Comparison of ENCODE assay signal across 8 mouse cellular contexts in the genomic region with DNA sequence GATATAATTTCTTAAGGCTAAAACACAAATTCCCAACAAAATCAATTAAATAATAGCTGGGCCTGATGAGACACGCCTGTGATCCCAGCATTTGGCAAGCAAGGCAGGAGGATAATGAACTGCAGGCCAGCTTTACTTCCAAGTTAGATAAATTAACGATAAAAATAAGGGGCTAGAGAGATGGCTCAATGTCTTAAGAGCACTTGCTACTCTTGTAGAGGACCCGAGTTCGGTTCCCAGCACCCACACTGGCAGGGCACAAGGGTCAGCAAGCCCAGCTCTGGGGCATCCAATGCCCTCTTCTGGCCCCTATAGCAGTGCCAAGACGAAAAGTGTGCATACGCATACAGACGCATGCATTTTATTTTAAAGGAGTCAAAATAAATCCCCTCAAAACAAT. TPM values are rescaled to one million over a fixed set of nuclear protein-coding genes. Genes with fewer than 3 reads are reported as not detected.
A peak's percentile ranks its signal among the peaks of the same experiment; 100 is the strongest.
DNase-seq lines count a peak whose midpoint lies in the region; ATAC-seq and TF ChIP-seq lines count a peak whose summit lies in the region.

No protein-coding gene starts in this region.

- intact Hi-C loops in heart, postnatal 14 days (cut with DNase I) = loop anchor here (2.0 to 10.0 kb wide), 3 partner anchors 79 to 157 kb away; a partner anchor contains a TSS

- peak overlapping the region; percentile 94 for H3K4me3 ChIP-seq in heart, embryonic 11.5 days (ENCODE audit: low read depth, low read length)
- H3K4me3 ChIP-seq in CH12.LX (replicated peaks in 1 of 3; ENCODE audit: low read depth in 2 of 3, low read length in 2 of 3, poor library complexity in 1 of 3) = peak overlapping the region; percentile 46 to 75 (median 71)
- H3K4me3 ChIP-seq in cortical plate, adult 2 months (ENCODE audit: insufficient read depth, low read length) = peak overlapping the region; percentile 66
- H3K4me3 ChIP-seq in intestine, postnatal 0 days (ENCODE audit: low read depth, low read length) = peak overlapping the region; percentile 92
- peak overlapping the region; percentile 91 for H3K4me3 ChIP-seq in stomach, embryonic 14.5 days (ENCODE audit: low read depth, low read length)

- no peak for TF ChIP-seq RAD21 in CH12.LX (IDR thresholded peaks at IDR 0.05; ENCODE audit: low read depth, low read length)

- peaks cover 15% of the 10 kb centered on the region for H3K4me1 ChIP-seq in heart, embryonic 11.5 days (ENCODE audit: control insufficient read depth, insufficient read depth, low read length)
- H3K4me1 ChIP-seq in CH12.LX (ENCODE audit: control insufficient read depth in 1 of 2, insufficient read depth in 2 of 2) = peaks cover 9 to 29% of the 10 kb centered on the region in 2 experiments
- H3K4me1 ChIP-seq in cortical plate, adult 2 months (ENCODE audit: control insufficient read depth, insufficient read depth, low read length) = no peaks in the 10 kb centered on the region
- no peaks in the 10 kb centered on the region; the same call in 1 of the 2 replicates for H3K4me1 ChIP-seq in intestine, postnatal 0 days (replicated peaks; ENCODE audit: control insufficient read depth, insufficient read depth, low read length)
- H3K4me1 ChIP-seq in stomach, embryonic 14.5 days (ENCODE audit: control insufficient read depth, insufficient read depth, low read length) = 0 out of 2 replicates have a peak, but pooled peaks cover 3% of the 10 kb centered on the region

- no peak for DNase-seq in heart, postnatal 14 days
- DNase-seq in CH12.LX (ENCODE audit: extremely low read depth) = no peak

- in situ Hi-C loops in CH12.LX (cut with MboI; ENCODE audit: low pct_ligation_motif_present, low pct_unique_long_range_greater_than_20kb, low sequenced_read_pairs) = loop anchor here (10.0 kb wide), 1 partner anchor 155 kb away; a partner anchor contains a TSS

- dilution Hi-C loops in CH12.LX (cut with MboI; ENCODE audit: extremely low pct_ligation_motif_present, extremely low pct_unique_long_range_greater_than_20kb, low sequenced_read_pairs) = no loop called here

- no peak for TF ChIP-seq CTCF in CH12.LX (conservative IDR thresholded peaks at IDR 0.05 in 1 of 2, IDR thresholded peaks at IDR 0.05 in 1 of 2; ENCODE audit: low read depth in 2 of 2, low read length in 2 of 2)
- TF ChIP-seq CTCF in cortical plate, adult 2 months (IDR thresholded peaks at IDR 0.05; ENCODE audit: extremely low read depth, insufficient read depth, low read length) = no peak
- TF ChIP-seq CTCF in intestine, postnatal 0 days (IDR thresholded peaks at IDR 0.05; ENCODE audit: low read depth) = no peak

- WGBS in heart, embryonic 11.5 days (ENCODE audit: insufficient replicate concordance) = 34% methylated on average over 7 of the region's 7 CpGs
- 31% methylated on average over 7 of the region's 7 CpGs for WGBS in intestine, postnatal 0 days
- 29% methylated on average over 7 of the region's 7 CpGs for WGBS in stomach, embryonic 14.5 days

- ATAC-seq in heart, embryonic 11.5 days (replicated peaks; ENCODE audit: insufficient number of reproducible peaks, low FRiP score, low TSS enrichment) = 0 out of 2 replicates have a peak, but pooled peaks have one; percentile 8
- ATAC-seq in intestine, postnatal 0 days = no peak
- no peak for ATAC-seq in stomach, embryonic 14.5 days (ENCODE audit: insufficient number of reproducible peaks, insufficient read depth, low FRiP score, low read depth)
- ATAC-seq in activated CD4-positive, CD25-positive, alpha-beta regulatory T cell, adult 4 months = no peak
- no peak for ATAC-seq in frontal cortex, adult (ENCODE audit: low TSS enrichment)

- peak overlapping the region; percentile 69 for H3K4me2 ChIP-seq in heart, embryonic 11.5 days
- no peak overlapping the region for H3K4me2 ChIP-seq in CH12.LX (ENCODE audit: insufficient read depth, low read depth, poor library complexity, severe bottlenecking)
- H3K4me2 ChIP-seq in intestine, postnatal 0 days (replicated peaks; ENCODE audit: low read depth) = peak overlapping the region; percentile 78
- H3K4me2 ChIP-seq in stomach, embryonic 14.5 days (replicated peaks; ENCODE audit: low read depth, low read length) = peak overlapping the region; percentile 74

- peaks cover 7% of the 10 kb centered on the region for H3K36me3 ChIP-seq in heart, embryonic 11.5 days (ENCODE audit: control insufficient read depth, insufficient read depth, low read length)
- peaks cover 6 to 11% of the 10 kb centered on the region in 2 experiments for H3K36me3 ChIP-seq in CH12.LX (replicated peaks in 1 of 2; ENCODE audit: control insufficient read depth in 1 of 2, insufficient read depth in 1 of 2, low read length in 1 of 2)
- 0 out of 2 replicates have a peak, but pooled peaks cover 19% of the 10 kb centered on the region for H3K36me3 ChIP-seq in intestine, postnatal 0 days (ENCODE audit: control insufficient read depth, insufficient read depth)
- peaks cover 6% of the 10 kb centered on the region; the same call in 1 of the 2 replicates for H3K36me3 ChIP-seq in stomach, embryonic 14.5 days (ENCODE audit: control insufficient read depth, insufficient read depth, low read length)

- no peak for TF ChIP-seq POLR2A in CH12.LX (IDR thresholded peaks at IDR 0.05; ENCODE audit: low read depth, low read length)
- no peak for TF ChIP-seq POLR2A in cortical plate, adult 2 months (IDR thresholded peaks at IDR 0.05; ENCODE audit: extremely low read depth, insufficient read depth, low read length)

- no peak for TF ChIP-seq EP300 in CH12.LX (IDR thresholded peaks at IDR 0.05; ENCODE audit: low read length)

- peaks cover 5% of the 10 kb centered on the region for H3K79me2 ChIP-seq in CH12.LX (replicated peaks; ENCODE audit: control insufficient read depth, extremely low read depth, insufficient read depth, poor library complexity, severe bottlenecking)

- H3K27me3 ChIP-seq in heart, embryonic 11.5 days (ENCODE audit: control insufficient read depth, insufficient read depth, low read length) = no peaks in the 10 kb centered on the region
- H3K27me3 ChIP-seq in CH12.LX (replicated peaks) = no peaks in the 10 kb centered on the region
- no peaks in the 10 kb centered on the region for H3K27me3 ChIP-seq in intestine, postnatal 0 days (replicated peaks; ENCODE audit: control insufficient read depth, insufficient read depth, low read length)
- H3K27me3 ChIP-seq in stomach, embryonic 14.5 days (ENCODE audit: control insufficient read depth, insufficient read depth, low read length) = no peaks in the 10 kb centered on the region

- no peaks in the 10 kb centered on the region for H3K9me3 ChIP-seq in heart, embryonic 11.5 days (replicated peaks; ENCODE audit: control insufficient read depth, low read length)
- H3K9me3 ChIP-seq in CH12.LX (replicated peaks; ENCODE audit: low read length) = peaks cover 2% of the 10 kb centered on the region
- H3K9me3 ChIP-seq in intestine, postnatal 0 days (ENCODE audit: control insufficient read depth) = no peaks in the 10 kb centered on the region
- H3K9me3 ChIP-seq in stomach, embryonic 14.5 days (ENCODE audit: control insufficient read depth, low read depth, low read length) = no peaks in the 10 kb centered on the region

- H3K9ac ChIP-seq in heart, embryonic 11.5 days (ENCODE audit: low read depth, low read length) = peak overlapping the region; percentile 96
- peak overlapping the region; percentile 75 for H3K9ac ChIP-seq in CH12.LX (ENCODE audit: insufficient read depth, low read depth)
- H3K9ac ChIP-seq in intestine, postnatal 0 days (ENCODE audit: low read depth, low read length) = peak overlapping the region; percentile 94; the same call in 1 of the 2 replicates
- H3K9ac ChIP-seq in stomach, embryonic 14.5 days (replicated peaks; ENCODE audit: low read depth, low read length) = peak overlapping the region; percentile 93

- peak overlapping the region; percentile 91 for H3K27ac ChIP-seq in heart, embryonic 11.5 days (ENCODE audit: low read depth, low read length)
- no peak overlapping the region for H3K27ac ChIP-seq in CH12.LX (ENCODE audit: insufficient read depth, low read depth)
- no peak overlapping the region for H3K27ac ChIP-seq in cortical plate, adult 2 months (ENCODE audit: insufficient read depth, low read length)
- H3K27ac ChIP-seq in intestine, postnatal 0 days (ENCODE audit: low read depth, low read length) = peak overlapping the region; percentile 90
- no peak overlapping the region for H3K27ac ChIP-seq in stomach, embryonic 14.5 days (ENCODE audit: low read length)

TF ChIP-seq in CH12.LX, 34 proteins besides CTCF, POLR2A, EP300 and RAD21:
- TF ChIP-seq TBP (conservative IDR thresholded peaks at IDR 0.05; ENCODE audit: low read depth, low read length) (no peak), JUND (conservative IDR thresholded peaks at IDR 0.05; ENCODE audit: low read depth, low read length) (no peak), NRF1 (IDR thresholded peaks at IDR 0.05; ENCODE audit: low read depth, low read length) (no peak)

RNA-seq across cellular contexts. Expression of a gene that starts 0.8 kb away (rescaled TPM):
- polyA plus RNA-seq in heart, embryonic 11.5 days (2014; fragmentation: Nextera tagmentation; extraction: Ambion mirVana) = 86.8 and 93.6 TPM in 2 replicates
- 10 to 100 TPM; 68.2 to 69.8 TPM for total RNA-seq in heart, postnatal 14 days (2021)
- total RNA-seq in CH12.LX (2012; rRNA removed) (17.4 and 18.2 TPM in 2 replicates), CH12.LX (2014; rRNA removed) (12.0 and 12.6 TPM in 2 replicates)
- polyA plus RNA-seq in CH12.LX (2012; ENCODE audit: insufficient read length, low read depth) = 12.5 and 13.4 TPM in 2 replicates
- polyA plus RNA-seq in cortical plate, adult 2 months (2012; rRNA removed) = 19.3 and 20.7 TPM in 2 replicates
- polyA plus RNA-seq in intestine, postnatal 0 days (2015; fragmentation: Nextera tagmentation; extraction: Ambion mirVana) = 35.6 and 36.0 TPM in 2 replicates
- 158 and 159 TPM in 2 replicates for polyA plus RNA-seq in stomach, embryonic 14.5 days (2014; fragmentation: Nextera tagmentation; extraction: Ambion mirVana)
- polyA plus RNA-seq in activated CD4-positive, CD25-positive, alpha-beta regulatory T cell, adult 4 months (2017; shearing (Covaris generic)) = 10 to 100 TPM; 19.9 to 22.2 TPM

Comparison
In these comparisons a context has a peak if more than half of its experiments do, and no peak if none do; other contexts are left out.
1. H3K27ac ChIP-seq: peak in heart, embryonic 11.5 days (single experiment) and intestine, postnatal 0 days (single experiment); none in CH12.LX (single experiment), cortical plate, adult 2 months (single experiment) and stomach, embryonic 14.5 days (single experiment).
2. Peak in every context shown above with its lines, with median percentiles within 50 percentile points of each other: H3K4me3 ChIP-seq and H3K9ac ChIP-seq.